Mouse (Mus musculus) testis, postnatal 10 days (tissue): Measurements from ENCODE around the gene Cd2ap.
"Not testable (repeated sequence)": the region's sequence is repeated elsewhere in the genome, so short reads cannot be mapped to it uniquely, and the experiment has no call there.

Source experiments
- DNase-seq: peaks from one replicate; pipeline ENCODE4 v3.0.0; 2021; ENCODE audit warnings: low spot score

Cd2ap gene

DNA sequence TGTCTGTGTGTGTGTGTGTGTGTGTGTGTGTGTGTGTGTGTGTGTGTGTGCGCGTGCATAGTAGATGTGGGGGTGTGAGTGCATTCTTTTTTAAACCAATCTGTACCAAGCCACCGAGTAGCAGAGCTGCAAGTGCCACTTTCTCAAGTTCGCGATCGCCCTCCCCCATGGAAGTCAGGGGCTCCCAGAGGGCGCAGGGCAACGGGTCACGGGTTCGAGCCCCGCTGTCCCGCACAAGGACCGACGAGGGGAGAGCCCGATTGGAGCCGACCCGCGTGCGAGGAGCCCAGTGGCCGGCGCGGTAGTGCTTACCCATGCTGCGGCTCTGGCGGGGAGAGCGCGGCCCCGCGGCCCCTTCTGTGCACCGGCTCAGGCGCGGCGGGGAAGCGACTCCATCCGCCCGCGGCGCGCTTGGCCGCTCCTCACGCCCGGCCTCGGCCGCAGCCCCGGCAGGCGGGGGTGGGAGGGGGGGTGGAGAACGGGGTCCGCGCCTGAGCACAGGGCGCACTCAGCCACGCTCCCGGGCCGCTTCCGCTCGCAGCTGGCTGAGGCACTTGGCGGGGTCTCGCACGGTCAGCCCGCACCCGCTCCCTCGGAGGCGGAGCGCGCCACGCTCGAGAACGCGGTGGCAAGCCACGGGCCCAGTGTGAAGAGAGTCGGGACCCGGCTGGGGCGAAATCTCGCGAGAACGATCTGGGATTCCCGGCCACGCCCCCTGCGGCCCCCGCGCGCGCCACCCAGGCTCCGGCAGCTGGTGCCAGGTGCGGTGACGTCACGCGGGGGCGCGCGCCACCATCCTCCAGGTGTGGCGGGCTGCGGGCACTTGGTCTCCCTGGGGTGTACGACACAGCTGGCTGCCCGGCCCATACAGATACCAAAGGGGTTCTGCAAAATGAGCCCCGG, at the start of gene Cd2ap:
Gene Cd2ap, minus strand, starts transcription at position 665 of the 903 bp plus-strand sequence.
- DNase-seq: peak; percentile 100

DNA sequence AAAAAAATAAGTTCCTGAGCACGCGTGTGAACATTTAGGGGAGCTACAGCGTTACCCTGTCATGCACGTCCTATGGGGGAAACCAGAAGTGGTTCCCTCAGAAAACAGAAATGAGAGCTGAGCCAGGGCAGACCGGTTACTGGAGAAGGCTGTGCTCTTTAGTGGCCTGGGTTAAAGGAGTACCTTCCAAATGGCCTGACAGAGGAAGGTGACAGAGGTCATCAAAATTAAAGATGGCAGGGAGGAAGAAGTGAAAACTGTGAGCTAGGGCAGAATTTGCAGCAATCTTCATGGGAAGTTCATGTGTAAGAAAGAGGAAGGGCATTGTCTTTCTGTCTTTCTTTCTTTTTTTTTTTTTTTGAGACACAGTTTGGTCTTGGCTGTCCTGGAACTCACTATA, 48.3 kb upstream of the Cd2ap start:
- no peak for DNase-seq

DNA sequence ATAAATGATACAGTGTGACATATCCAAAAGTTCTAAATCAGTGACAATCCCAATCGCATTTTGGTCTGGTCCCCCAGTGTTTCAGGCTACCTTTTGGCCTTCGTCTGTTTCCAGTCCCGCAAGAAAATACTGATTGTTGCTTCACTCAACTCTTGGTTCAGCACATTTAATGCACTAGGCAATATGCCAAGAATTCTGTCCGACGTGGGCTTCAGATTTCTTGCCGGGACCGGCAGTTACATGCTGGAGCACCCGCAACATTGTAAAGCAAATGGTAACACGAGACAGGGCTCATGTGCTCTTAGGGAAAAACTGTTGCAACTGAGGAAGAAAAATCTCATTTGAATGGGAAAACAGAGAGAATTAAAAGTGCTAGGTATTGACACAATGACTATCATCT, 42.3 kb upstream of the Cd2ap start:
- no peak for DNase-seq

DNA sequence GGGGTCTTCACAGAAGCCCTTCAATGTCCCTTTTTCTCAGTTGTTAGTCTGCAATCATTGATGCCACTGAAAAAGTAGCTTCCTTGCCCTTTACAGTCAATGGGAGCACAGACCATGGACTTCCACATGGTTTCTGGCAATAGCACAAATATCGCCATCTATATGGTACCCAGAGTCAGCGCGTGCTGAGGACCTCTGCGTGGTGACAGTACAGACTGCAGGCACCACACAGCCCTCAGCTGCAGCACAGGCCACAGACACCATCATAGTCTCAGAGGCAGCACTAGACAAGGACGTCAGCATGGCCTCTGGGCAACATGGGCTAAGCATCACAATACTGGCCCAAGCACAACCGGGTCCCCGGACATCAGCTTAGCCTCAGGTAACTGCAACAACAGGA, 38.3 kb upstream of the Cd2ap start:
- no peak for DNase-seq

DNA sequence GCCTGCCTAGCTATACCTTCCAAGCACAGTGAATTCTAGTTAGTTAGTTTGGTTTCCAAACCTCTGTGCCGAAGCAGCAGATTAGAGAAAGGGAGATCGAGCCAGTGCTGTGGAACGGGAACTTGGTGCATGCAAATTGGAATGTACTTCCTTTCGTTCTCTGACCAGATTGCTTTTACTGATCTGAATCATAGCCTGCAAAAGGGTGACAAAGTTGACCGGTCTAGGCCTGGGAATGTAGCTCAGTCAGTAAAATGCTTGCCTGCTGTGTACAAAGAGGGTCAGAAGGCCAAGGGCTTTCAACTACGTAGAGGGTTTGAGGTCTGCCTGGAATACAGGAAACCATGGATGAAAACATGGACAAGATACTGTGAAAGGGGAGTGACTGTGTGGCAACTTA, 35.7 kb upstream of the Cd2ap start:
- DNase-seq: no peak

- DNase-seq: no peak
Observed at GRCm38 (mm10) chr17:42910476-42910875, 34.0 kb upstream of the Cd2ap start.

GRCm38 (mm10) chr17:42909376-42909775, 32.9 kb upstream of the Cd2ap start:
- no peak for DNase-seq

- no peak for DNase-seq
Observed at GRCm38 (mm10) chr17:42908744-42909370, 32.4 kb upstream of the Cd2ap start.

DNA sequence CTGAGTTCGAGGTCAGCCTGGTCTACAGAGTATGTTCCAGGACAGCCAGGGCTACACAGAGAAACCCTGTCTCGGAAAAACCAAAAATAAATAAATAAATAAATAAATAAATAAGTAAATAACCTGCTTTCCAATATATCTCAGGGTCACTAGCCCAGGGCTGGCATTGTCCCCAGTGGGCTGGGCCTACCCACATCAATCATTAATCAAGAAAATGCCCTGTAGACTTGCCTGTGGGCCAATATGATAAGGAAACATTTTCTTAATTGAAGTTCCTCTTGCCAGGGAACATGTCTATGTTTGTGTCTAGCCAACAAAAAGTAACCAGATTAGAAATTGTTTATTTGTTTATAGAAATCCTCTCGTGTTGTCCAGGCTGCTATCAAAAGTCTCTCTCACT, 31.7 kb upstream of the Cd2ap start:
- DNase-seq: no peak

DNA sequence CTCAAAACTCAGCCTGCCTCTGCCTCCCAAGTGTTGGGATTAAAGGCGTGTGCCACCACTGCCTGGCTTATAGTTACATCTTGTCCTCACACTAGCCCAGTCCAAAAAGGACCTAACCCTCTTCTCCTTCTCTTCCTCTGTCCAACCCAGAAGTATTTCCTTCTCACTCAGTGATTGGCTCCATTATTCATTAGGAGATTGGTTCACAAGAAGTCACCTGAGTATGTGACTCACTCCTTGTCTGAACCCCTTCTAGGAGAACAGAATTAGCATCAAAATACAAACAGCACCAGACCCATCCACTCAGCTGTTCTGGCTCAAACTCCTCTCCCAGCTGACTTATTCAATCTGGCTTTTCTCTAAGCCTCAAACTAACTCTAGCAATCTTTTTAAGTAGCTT, 30.0 kb upstream of the Cd2ap start:
- not testable (repeated sequence) for DNase-seq

DNA sequence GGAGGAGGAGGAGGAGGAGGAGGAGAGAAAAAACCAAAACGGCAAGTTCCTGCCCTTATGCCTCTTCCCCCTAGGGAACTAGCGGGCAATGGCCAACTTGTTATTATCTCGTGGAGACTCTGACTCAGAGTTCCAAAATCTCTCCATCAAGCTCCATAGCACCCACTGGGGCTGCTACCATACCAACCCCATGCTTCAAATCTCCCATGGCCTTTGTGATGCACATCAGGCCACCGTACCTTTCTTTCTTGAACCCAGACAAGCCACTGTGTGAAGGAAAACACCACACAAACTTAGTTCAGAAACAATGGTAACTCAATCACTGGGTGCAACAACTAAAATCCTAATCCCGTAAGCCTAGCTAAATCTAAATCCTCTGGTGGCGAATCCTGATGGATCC, 29.5 kb upstream of the Cd2ap start:
- no peak for DNase-seq

- no peak for DNase-seq
Observed at GRCm38 (mm10) chr17:42900795-42901194, 24.3 kb upstream of the Cd2ap start.

DNA sequence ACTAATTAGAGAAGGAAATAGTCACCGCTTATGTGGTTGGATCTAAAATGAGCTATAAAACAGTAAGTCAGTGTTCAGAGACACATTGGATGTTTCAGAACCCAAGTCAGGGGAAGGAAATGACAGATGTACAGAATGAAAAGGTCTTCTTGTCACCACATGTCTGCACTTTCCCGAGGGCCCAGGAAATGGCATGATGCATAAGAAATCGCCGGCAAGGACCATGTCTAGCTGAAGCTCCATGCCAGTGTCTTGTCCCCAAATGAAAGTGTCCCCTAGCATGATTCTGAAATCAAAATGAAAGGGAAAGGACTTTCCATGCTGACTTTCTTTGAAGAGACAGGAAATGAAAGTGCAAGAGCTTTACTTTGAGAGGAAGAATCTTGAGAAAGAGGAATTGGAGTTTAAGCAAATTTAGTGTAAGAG, 10.8 kb upstream of the Cd2ap start:
- DNase-seq: no peak

GRCm38 (mm10) chr17:42885091-42885501, 8.6 kb upstream of the Cd2ap start:
- no peak for DNase-seq

DNA sequence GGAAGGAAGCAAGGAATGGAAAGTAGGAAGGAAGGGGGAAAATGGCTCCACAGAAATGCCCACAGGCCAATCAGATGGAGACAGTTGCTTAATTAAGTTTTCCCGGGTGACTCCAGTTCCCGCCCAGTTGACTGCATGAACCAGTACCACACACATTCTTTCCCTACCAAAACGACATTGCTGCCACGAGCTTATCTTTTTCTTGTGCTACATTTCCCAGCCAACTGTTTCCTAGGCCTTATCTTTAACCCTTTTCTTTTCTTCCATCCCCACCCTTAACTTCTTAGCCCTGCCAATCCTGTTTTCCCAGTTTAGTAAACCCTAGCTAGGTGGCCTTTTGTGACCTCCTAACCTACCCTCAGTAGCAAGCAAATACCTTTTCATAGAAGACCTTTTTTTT, 7.9 kb upstream of the Cd2ap start:
- DNase-seq: no peak

DNA sequence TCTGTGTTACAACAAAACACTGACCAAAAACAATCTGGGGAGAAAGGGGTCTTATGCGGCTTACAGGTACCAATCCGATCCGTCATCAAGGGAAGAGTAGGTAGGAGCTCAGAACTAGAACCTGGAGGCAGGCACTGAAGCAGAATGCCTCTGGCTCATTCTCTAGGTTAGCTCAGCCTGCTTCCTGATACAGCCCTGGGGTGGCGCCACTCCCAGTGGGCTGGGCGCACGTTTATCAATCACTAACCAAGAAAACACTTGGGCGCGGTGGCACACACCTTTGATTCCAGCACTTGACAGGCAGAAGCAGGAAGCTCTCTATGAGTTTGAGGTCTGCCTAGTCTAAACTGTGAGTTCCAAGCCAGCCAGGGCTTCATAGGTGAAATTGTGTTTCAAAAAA, 7.3 kb upstream of the Cd2ap start:
- no peak for DNase-seq

- peak; percentile 47 for DNase-seq
Observed at GRCm38 (mm10) chr17:42883315-42883714, 6.8 kb upstream of the Cd2ap start.

DNA sequence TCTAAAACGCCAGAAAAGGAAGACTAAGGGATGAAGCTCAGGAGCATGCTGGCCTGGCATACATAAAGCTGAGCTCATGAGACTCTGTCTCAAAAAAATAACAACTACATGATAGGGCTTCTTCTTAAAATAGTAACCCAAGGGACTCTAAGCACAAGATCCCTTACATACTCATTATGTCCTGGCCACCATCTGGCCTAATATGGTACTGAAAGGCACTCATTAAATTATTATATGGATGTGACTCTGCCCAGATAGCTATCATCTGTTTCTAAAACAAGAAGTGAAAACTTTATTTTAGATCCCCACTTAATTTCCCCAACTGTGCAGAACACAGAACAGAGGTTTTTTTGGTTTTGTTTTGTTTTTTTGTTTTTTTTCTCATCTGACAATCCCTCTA, 6.4 kb upstream of the Cd2ap start:
- DNase-seq: no peak

DNA sequence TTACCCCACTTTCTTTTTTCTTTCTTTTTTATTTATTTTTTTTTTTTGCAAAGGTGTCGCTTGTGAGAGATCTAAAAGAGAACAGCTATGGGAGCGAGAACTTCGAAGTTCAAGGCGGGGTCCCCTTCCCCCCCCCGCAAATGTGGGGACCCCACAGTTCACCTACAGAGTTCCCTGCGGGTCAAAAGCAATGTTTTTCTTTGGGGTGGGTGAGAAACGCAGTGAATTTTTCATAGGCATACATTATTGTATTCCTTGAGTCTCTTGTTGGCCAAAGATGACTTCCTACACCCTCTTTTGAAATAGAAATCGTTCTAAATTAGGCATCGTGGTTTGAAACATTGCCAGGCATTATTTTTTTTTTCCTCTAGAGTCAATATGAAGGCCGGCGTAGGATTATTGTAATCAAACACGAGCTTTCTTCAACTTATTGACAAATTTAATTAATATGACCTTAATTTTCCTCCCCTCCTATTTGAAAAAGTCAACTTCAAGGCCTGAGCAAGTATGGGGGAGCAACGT, 500 bp upstream of the Cd2ap start:
- DNase-seq: no peak

DNA sequence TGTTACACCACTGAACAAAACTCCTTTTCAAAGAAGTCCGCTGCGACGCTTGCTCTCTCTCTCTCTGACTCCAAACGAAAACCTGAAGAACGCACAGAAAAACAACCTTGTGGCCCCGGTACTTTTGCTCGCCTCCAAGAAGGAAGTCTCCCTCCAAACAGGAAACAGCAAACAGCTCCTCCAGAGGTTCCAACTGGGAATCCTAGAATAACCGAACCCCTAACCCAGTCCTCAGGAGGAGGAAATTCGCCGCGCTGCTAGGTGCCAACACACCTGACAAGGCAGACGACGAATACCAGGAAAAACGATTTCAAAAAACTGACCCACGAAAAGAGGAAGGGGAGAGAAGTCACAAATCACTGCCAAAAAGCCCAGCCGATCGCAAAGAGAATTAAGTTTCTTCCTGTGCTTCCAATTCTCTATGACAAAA, 879 bp downstream of the Cd2ap start:
- peak; percentile 50 for DNase-seq

DNA sequence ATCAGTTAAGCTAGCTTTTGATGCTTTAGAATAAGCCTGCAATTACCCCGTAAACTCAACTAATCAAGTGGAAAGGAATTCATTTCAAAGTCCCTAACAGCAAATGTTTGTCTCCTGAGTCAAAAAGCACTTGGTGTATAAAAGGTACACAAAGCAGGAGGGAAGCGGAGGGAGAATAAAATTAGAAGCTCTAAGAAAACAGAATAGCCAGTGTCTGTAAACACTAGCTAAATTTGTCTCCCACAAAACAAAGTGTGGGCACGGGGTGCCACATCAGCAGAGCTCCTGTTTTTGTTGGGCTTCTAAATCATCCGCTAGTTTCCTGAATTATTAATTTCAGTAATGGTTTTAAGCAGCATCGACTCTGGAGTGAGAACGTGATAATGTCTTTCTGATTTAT, 1.4 kb downstream of the Cd2ap start:
- no peak for DNase-seq

- DNase-seq: no peak
Observed at GRCm38 (mm10) chr17:42870465-42870864, 6.0 kb downstream of the Cd2ap start.

DNA sequence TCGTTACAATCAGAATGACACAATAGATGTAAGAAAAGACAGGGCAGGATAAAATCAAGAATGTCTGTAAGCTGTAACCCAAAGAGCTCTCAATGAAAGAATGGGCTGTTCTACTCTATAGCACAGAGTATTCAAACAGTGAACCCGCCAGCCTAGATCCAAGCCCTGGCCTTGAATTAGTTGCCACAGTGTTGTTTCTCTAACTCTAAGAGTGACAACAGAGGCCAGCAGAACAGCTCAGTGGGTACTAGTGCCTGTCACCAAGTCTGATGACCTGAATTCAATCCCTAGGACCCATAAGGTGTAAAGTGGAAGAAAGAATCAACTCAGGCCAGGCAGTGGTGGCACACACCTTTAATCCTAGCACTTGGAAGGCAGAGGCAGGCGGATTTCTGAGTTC, 13.3 kb downstream of the Cd2ap start:
- DNase-seq: no peak
